Mouse (Mus musculus) v-Abl transformed pro-B cells (cell line): ENCODE measurements around the gene Gna12.

Experiments
- in situ Hi-C, 2 experiments: fragments of 400-800 bp; cut with MboI; formaldehyde crosslinking; loops; one replicate each; pipeline ENCODE4 v1.15.1; 2025; ENCODE audit not compliant: unreplicated experiment in 2 of 2

Gna12 gene

GRCm38 (mm10) chr5:140732195-140732594 lies 98.0 kb downstream of the Gna12 start:
- in situ Hi-C loops: no loop called here

GRCm38 (mm10) chr5:140731040-140731797 lies 99.0 kb downstream of the Gna12 start:
- in situ Hi-C loops: no loop called here

- in situ Hi-C loops: no loop called here
Observed at GRCm38 (mm10) chr5:140726946-140727740, 103.1 kb downstream of the Gna12 start.

GRCm38 (mm10) chr5:140726062-140726839 lies 104.0 kb downstream of the Gna12 start:
- in situ Hi-C loops: no loop called here

GRCm38 (mm10) chr5:140723822-140724221 lies 106.4 kb downstream of the Gna12 start, which contains the start of gene Amz1:
Amz1 (plus strand) TSS chr5:140724127.
- in situ Hi-C loops: no loop called here

- in situ Hi-C loops: no loop called here
Observed at GRCm38 (mm10) chr5:140722121-140722520, 108.1 kb downstream of the Gna12 start.

- in situ Hi-C loops: no loop called here
Observed at GRCm38 (mm10) chr5:140720773-140721172, 109.5 kb downstream of the Gna12 start.

GRCm38 (mm10) chr5:140711040-140711439 lies 119.2 kb downstream of the Gna12 start:
- in situ Hi-C loops: no loop called here

- in situ Hi-C loops: no loop called here
Observed at GRCm38 (mm10) chr5:140710315-140710714, 119.9 kb downstream of the Gna12 start.
